Mouse (Mus musculus): ENCODE results near the gene Glb1.
A peak's percentile ranks its signal among the peaks of the same experiment; 100 is the strongest.
"Not testable (repeated sequence)": the region's sequence is repeated elsewhere in the genome, so short reads cannot be mapped to it uniquely, and the experiment has no call there.

Glb1 gene

GRCm38 (mm10) chr9:114400949-114401684, at the start of gene Glb1, which contains the start of gene Tmppe:
Glb1 (plus strand) TSS chr9:114401076.
Tmppe (plus strand) TSS chr9:114401105.
- peak; percentile 84 for DNase-seq

- DNase-seq, result peak; percentile 75
Observed at GRCm38 (mm10) chr9:114367783-114368470, 32.9 kb upstream of the Glb1 start.

- DNase-seq, result no peak
Observed at GRCm38 (mm10) chr9:114368471-114368858, 32.4 kb upstream of the Glb1 start.

GRCm38 (mm10) chr9:114369389-114369788, 31.5 kb upstream of the Glb1 start:
- DNase-seq, result not testable (repeated sequence)

GRCm38 (mm10) chr9:114371717-114372116, 29.2 kb upstream of the Glb1 start:
- not testable (repeated sequence) for DNase-seq

GRCm38 (mm10) chr9:114375276-114375962, 25.5 kb upstream of the Glb1 start:
- DNase-seq, result no peak

- DNase-seq, result no peak
Observed at GRCm38 (mm10) chr9:114377168-114377567, 23.7 kb upstream of the Glb1 start.

GRCm38 (mm10) chr9:114379871-114380270, 21.0 kb upstream of the Glb1 start:
- DNase-seq, result peak; percentile 33

- peak; percentile 19 for DNase-seq
Observed at GRCm38 (mm10) chr9:114380881-114381733, 19.8 kb upstream of the Glb1 start.

- DNase-seq, result no peak
Observed at GRCm38 (mm10) chr9:114382936-114383710, 17.8 kb upstream of the Glb1 start.

GRCm38 (mm10) chr9:114384691-114385090, 16.2 kb upstream of the Glb1 start:
- no peak for DNase-seq

- DNase-seq, result peak; percentile 58
Observed at GRCm38 (mm10) chr9:114385160-114385559, 15.7 kb upstream of the Glb1 start.

- DNase-seq, result no peak
Observed at GRCm38 (mm10) chr9:114387086-114387485, 13.8 kb upstream of the Glb1 start.

- no peak for DNase-seq
Observed at GRCm38 (mm10) chr9:114388288-114388687, 12.6 kb upstream of the Glb1 start.

GRCm38 (mm10) chr9:114388701-114389370, 12.0 kb upstream of the Glb1 start:
- DNase-seq, result no peak

- no peak for DNase-seq
Observed at GRCm38 (mm10) chr9:114389371-114389904, 11.4 kb upstream of the Glb1 start.

GRCm38 (mm10) chr9:114389905-114390748, 10.7 kb upstream of the Glb1 start, which contains the start of gene Crtap:
Crtap (minus strand) TSS chr9:114390675.
- DNase-seq, result peak; percentile 67

GRCm38 (mm10) chr9:114390749-114391075, 10.2 kb upstream of the Glb1 start:
- no peak for DNase-seq

- not testable (repeated sequence) for DNase-seq
Observed at GRCm38 (mm10) chr9:114394136-114394535, 6.7 kb upstream of the Glb1 start.

GRCm38 (mm10) chr9:114394677-114395076, 6.2 kb upstream of the Glb1 start:
- DNase-seq, result no peak
